Mouse (Mus musculus): ENCODE results near the gene Srxn1.

GRCm38 (mm10) chr2:152080685-152081541 lies 24.4 kb upstream of the Srxn1 start, which contains the start of gene Scrt2:
- no peak for TF ChIP-seq POLR2A (IDR thresholded peaks at IDR 0.05; ENCODE audit: control insufficient read depth, extremely low read depth, insufficient read depth, low read length, poor library complexity)
- no peak for TF ChIP-seq CTCF (IDR thresholded peaks at IDR 0.05; ENCODE audit: borderline replicate concordance, control insufficient read depth, extremely low read depth, insufficient read depth, low read length, poor library complexity)

All from thymus, adult 2 months (tissue).